Mouse (Mus musculus): Measurements from ENCODE around the gene Neto2. TPM values are rescaled to one million over a fixed set of nuclear protein-coding genes. Genes with fewer than 3 reads are reported as not detected.

Neto2 gene
- total and polyA plus RNA-seq, 3 experiments: not detected

DNA sequence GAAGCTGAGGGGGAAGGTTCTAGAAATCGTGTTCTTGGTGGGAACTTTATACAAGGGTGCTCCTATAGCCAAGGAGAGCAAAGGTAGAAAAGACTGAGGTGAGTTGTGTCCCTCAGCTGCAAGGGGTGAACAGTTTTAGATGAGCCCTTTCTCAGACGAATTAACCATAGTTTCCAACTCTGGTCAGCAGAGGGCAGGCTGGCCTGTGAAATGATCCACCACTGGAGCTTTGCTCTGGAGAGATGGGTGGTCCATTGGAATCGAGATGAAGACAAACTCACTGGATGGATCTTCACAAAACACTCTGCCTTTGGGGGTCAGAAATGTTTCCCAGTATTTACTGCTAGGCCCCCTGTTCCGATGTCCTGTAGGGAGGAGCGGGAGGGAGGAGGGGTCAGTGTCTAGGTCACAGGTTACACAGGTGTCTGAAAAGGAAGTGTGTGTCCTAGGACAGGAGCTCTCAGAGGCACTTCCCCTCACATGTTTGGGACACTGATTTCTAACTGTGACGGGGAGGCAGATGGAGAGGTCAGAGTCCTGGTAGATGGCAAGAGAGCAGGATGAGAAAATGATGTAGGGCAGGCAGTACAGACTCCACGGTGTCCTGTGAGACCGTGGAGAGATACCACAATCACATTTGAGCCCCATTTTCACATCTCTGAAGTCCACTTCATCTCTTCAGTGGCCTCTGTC is 97.4 kb downstream of the Neto2 start:
- no peak overlapping the region for H3K27ac ChIP-seq (ENCODE audit: insufficient read depth, low read depth)
- no peaks in the 10 kb centered on the region for H3K27me3 ChIP-seq (replicated peaks)
- TF ChIP-seq SMC3 (IDR thresholded peaks at IDR 0.05; ENCODE audit: low read depth, low read length) (peak; percentile 80), CTCF (conservative IDR thresholded peaks at IDR 0.05 in 1 of 2, IDR thresholded peaks at IDR 0.05 in 1 of 2; ENCODE audit: low read depth in 2 of 2, low read length in 2 of 2) (peak; percentile 26 to 84; a peak in 3 of 4 replicates), JUN (IDR thresholded peaks at IDR 0.05; ENCODE audit: insufficient read depth, low read depth, low read length) (no peak), RAD21 (IDR thresholded peaks at IDR 0.05; ENCODE audit: low read depth, low read length) (peak; percentile 88), MAZ (IDR thresholded peaks at IDR 0.05; ENCODE audit: low read depth, low read length) (0 out of 2 replicates have a peak, but pooled peaks have one; percentile 32), UBTF (IDR thresholded peaks at IDR 0.05; ENCODE audit: low read depth, low read length) (no peak), BHLHE40 (IDR thresholded peaks at IDR 0.05; ENCODE audit: low read depth, low read length) (no peak)
- no peak overlapping the region for H3K9ac ChIP-seq (ENCODE audit: insufficient read depth, low read depth)
- no peaks in the 10 kb centered on the region for H3K79me2 ChIP-seq (replicated peaks; ENCODE audit: control insufficient read depth, extremely low read depth, insufficient read depth, poor library complexity, severe bottlenecking)
- H3K9me3 ChIP-seq (replicated peaks; ENCODE audit: low read length): no peaks in the 10 kb centered on the region
- peaks cover 8 to 34% of the 10 kb centered on the region in 2 experiments for H3K4me1 ChIP-seq (ENCODE audit: control insufficient read depth in 1 of 2, insufficient read depth in 2 of 2)
- dilution Hi-C loops (cut with MboI; ENCODE audit: extremely low pct_ligation_motif_present, extremely low pct_unique_long_range_greater_than_20kb, low sequenced_read_pairs) (no loop called here), in situ Hi-C loops (cut with MboI; ENCODE audit: low pct_ligation_motif_present, low pct_unique_long_range_greater_than_20kb, low sequenced_read_pairs) (no loop called here)
- H3K4me3 ChIP-seq (replicated peaks in 1 of 3; ENCODE audit: low read depth in 2 of 3, low read length in 2 of 3, poor library complexity in 1 of 3): no peak overlapping the region
- peak; percentile 66 for DNase-seq (ENCODE audit: extremely low read depth)
- H3K4me2 ChIP-seq (ENCODE audit: insufficient read depth, low read depth, poor library complexity, severe bottlenecking): peak overlapping the region; percentile 12; the same call in 1 of the 2 replicates
- no peaks in the 10 kb centered on the region for H3K36me3 ChIP-seq (replicated peaks in 1 of 2; ENCODE audit: control insufficient read depth in 1 of 2, insufficient read depth in 1 of 2, low read length in 1 of 2)

DNA sequence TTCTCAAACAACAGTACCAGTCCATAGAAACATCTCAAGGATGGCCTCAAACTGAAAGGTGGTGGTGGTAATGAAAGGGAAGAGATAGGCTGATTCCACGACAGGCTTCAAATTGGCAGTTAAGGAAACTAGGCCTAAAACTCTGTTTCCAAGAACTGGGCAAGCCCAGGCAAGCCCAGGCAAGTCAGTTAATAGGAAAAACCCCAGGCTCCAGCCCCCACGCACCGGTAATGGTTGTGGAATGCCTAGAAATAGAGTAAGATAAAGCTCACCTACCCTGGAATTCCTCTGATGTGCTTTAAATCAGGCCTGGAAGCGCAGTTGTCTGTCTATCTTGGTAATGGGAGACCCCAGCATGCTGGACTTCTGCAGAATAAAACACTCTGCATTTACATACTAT is 98.0 kb downstream of the Neto2 start:
- no peaks in the 10 kb centered on the region for H3K9me3 ChIP-seq (replicated peaks; ENCODE audit: low read length)
- H3K27me3 ChIP-seq (replicated peaks): no peaks in the 10 kb centered on the region
- peaks cover 8 to 34% of the 10 kb centered on the region in 2 experiments for H3K4me1 ChIP-seq (ENCODE audit: control insufficient read depth in 1 of 2, insufficient read depth in 2 of 2)
- H3K27ac ChIP-seq (ENCODE audit: insufficient read depth, low read depth): no peak overlapping the region
- H3K36me3 ChIP-seq (replicated peaks in 1 of 2; ENCODE audit: control insufficient read depth in 1 of 2, insufficient read depth in 1 of 2, low read length in 1 of 2): no peaks in the 10 kb centered on the region
- peak overlapping the region; percentile 12; the same call in 1 of the 2 replicates for H3K4me2 ChIP-seq (ENCODE audit: insufficient read depth, low read depth, poor library complexity, severe bottlenecking)
- dilution Hi-C loops (cut with MboI; ENCODE audit: extremely low pct_ligation_motif_present, extremely low pct_unique_long_range_greater_than_20kb, low sequenced_read_pairs) (no loop called here), in situ Hi-C loops (cut with MboI; ENCODE audit: low pct_ligation_motif_present, low pct_unique_long_range_greater_than_20kb, low sequenced_read_pairs) (no loop called here)
- TF ChIP-seq CHD1 (IDR thresholded peaks at IDR 0.05; ENCODE audit: low read depth, low read length) (peak; percentile 94; the same call in 1 of the 2 replicates), UBTF (IDR thresholded peaks at IDR 0.05; ENCODE audit: low read depth, low read length) (no peak)
- H3K79me2 ChIP-seq (replicated peaks; ENCODE audit: control insufficient read depth, extremely low read depth, insufficient read depth, poor library complexity, severe bottlenecking): no peaks in the 10 kb centered on the region
- no peak overlapping the region for H3K4me3 ChIP-seq (replicated peaks in 1 of 3; ENCODE audit: low read depth in 2 of 3, low read length in 2 of 3, poor library complexity in 1 of 3)
- no peak overlapping the region for H3K9ac ChIP-seq (ENCODE audit: insufficient read depth, low read depth)
- DNase-seq (ENCODE audit: extremely low read depth): peak; percentile 45

DNA sequence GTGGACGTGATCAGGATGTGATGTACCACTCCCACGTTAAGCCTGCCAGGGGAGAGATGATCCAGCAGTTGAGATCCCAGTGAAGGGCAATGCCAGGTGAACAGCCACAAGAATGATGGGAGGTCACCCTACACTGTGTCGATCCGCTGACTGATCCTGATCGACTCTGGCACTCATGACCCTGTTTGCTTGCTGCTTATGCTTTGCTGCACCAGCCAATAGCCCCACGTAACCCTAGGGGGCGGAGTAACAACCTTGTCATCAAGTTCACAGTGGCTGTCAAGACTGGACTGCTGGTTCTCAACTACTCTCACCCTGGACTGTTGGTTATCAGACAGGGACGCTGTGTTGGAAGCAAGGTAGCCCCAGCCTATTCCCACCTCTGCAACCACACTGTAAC is 99.0 kb downstream of the Neto2 start:
- H3K27me3 ChIP-seq (replicated peaks): no peaks in the 10 kb centered on the region
- H3K4me3 ChIP-seq (replicated peaks in 1 of 3; ENCODE audit: low read depth in 2 of 3, low read length in 2 of 3, poor library complexity in 1 of 3): peak overlapping the region in 2 of 3 experiments; percentile 11 to 36
- H3K4me2 ChIP-seq (ENCODE audit: insufficient read depth, low read depth, poor library complexity, severe bottlenecking): no peak overlapping the region
- H3K9ac ChIP-seq (ENCODE audit: insufficient read depth, low read depth): no peak overlapping the region; the same call in 1 of the 2 replicates
- no peaks in the 10 kb centered on the region for H3K36me3 ChIP-seq (replicated peaks in 1 of 2; ENCODE audit: control insufficient read depth in 1 of 2, insufficient read depth in 1 of 2, low read length in 1 of 2)
- peaks cover 8 to 34% of the 10 kb centered on the region in 2 experiments for H3K4me1 ChIP-seq (ENCODE audit: control insufficient read depth in 1 of 2, insufficient read depth in 2 of 2)
- dilution Hi-C loops (cut with MboI; ENCODE audit: extremely low pct_ligation_motif_present, extremely low pct_unique_long_range_greater_than_20kb, low sequenced_read_pairs): no loop called here
- H3K79me2 ChIP-seq (replicated peaks; ENCODE audit: control insufficient read depth, extremely low read depth, insufficient read depth, poor library complexity, severe bottlenecking): no peaks in the 10 kb centered on the region
- H3K27ac ChIP-seq (ENCODE audit: insufficient read depth, low read depth): no peak overlapping the region
- in situ Hi-C loops (cut with MboI; ENCODE audit: low pct_ligation_motif_present, low pct_unique_long_range_greater_than_20kb, low sequenced_read_pairs): no loop called here
- no peaks in the 10 kb centered on the region for H3K9me3 ChIP-seq (replicated peaks; ENCODE audit: low read length)
- DNase-seq (ENCODE audit: extremely low read depth): peak; percentile 14
- 0 out of 4 replicates have a peak, but pooled peaks of 1 of the 2 experiments have one; percentile 9 for TF ChIP-seq CTCF (conservative IDR thresholded peaks at IDR 0.05 in 1 of 2, IDR thresholded peaks at IDR 0.05 in 1 of 2; ENCODE audit: low read depth in 2 of 2, low read length in 2 of 2)
- no peak for TF ChIP-seq PAX5 (IDR thresholded peaks at IDR 0.05; ENCODE audit: low read length)

All from CH12.LX (cell line).